Mouse (Mus musculus) kidney, adult 11 months (tissue): ENCODE measurements at regions not wholly inside any gene's neighbourhood (a gene's known extent, or its start where the extent isn't known, plus 50 kb on each side); places are given as distances from the start of the nearest gene placed in this dataset.

Source experiments
- DNase-seq: peaks from one replicate; pipeline ENCODE4 v3.0.0; 2022

DNA sequence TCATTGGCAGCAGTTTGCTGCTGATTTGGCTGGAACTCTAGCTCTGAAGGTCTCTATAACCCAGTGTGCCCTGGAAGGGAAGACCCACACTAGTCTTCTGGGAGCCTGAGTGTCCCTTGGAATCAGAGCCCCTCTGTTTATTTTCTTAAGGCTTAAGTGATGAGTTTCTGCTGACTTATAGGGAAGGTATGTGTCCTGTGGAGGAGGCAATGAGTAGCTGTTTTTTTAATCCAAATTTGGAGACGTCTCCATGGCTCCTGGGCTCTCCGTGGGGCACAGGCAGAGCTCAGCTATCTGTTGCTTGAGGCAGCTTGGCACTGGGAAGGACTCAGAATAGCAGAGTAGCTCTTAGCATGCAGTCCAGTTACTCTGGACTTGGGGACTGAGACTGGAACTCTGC, 146.4 kb downstream of the Ttc32 start:
- DNase-seq, result no peak

DNA sequence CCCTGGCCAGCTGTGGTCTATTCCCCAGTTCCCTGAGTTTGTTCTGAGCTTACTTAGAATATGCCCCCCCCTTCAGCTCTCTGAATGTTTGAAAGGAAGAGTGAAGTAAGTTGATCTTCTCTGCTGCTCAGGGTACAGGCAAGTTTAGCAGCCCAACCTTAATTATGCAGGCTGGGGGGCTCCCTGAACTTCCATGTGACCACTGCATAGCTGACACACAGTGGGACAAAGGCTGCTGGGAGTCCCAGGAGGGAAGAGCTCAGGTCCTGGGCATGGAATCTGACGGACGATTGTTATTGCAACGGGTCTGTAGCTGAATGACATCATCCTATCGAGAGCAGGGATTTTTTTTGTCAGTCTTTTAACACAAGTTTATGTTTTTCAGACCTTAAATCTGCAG, 148.8 kb downstream of the Ttc32 start:
- no peak for DNase-seq

GRCm38 (mm10) chr12:9180677-9181076, 150.9 kb downstream of the Ttc32 start:
- DNase-seq, result no peak

- DNase-seq, result peak; percentile 9
Measured at GRCm38 (mm10) chr12:9191721-9192120, 161.9 kb downstream of the Ttc32 start.

GRCm38 (mm10) chr12:9199321-9199720, 169.5 kb downstream of the Ttc32 start:
- DNase-seq, result no peak

- no peak for DNase-seq
Measured at GRCm38 (mm10) chr12:9212211-9212610, 182.4 kb downstream of the Ttc32 start.

DNA sequence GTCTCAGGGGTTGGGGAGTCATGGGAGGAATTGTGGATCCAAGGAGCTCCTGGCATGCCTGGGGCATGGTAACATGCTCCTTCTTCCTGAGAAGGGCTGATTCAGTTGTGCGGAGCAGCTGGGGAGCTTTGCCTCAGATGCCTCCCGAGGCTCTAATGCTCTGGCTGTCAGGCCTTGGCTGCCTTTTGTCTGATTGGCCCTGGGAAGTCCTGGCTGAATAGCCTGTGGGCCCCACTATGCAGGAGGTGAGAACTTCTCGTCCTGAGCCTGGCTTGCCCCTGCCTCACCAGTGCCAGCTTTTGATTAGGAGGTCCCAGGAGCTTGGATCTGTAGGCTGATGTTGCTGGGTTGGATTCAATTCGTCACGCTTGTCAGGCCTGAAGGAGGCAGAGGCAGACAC, 195.2 kb downstream of the Ttc32 start:
- DNase-seq, result no peak

DNA sequence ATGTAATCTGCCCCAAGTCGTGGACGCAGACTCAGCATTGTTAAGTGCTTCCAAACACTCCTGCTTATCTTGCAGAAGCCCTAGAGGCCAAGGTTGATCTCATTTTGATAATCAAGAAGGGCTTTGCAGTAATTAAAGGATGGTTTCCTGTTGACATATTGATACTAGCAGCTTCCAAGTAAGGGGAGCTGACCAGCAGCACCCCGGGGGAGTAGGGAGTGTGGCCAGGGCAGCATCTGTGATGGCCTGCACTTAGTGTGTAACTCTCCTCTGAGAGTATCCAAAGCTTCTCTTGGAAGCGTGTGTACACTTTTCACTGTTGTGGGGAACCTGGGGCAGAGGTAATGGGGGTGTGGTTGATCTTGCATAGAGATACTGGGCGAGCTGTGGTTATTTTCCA, 198.1 kb downstream of the Ttc32 start:
- DNase-seq, result no peak

GRCm38 (mm10) chr12:9228486-9228885, 198.7 kb downstream of the Ttc32 start:
- no peak for DNase-seq

GRCm38 (mm10) chr12:9229981-9230380, 200.2 kb downstream of the Ttc32 start:
- DNase-seq, result peak; percentile 9

DNA sequence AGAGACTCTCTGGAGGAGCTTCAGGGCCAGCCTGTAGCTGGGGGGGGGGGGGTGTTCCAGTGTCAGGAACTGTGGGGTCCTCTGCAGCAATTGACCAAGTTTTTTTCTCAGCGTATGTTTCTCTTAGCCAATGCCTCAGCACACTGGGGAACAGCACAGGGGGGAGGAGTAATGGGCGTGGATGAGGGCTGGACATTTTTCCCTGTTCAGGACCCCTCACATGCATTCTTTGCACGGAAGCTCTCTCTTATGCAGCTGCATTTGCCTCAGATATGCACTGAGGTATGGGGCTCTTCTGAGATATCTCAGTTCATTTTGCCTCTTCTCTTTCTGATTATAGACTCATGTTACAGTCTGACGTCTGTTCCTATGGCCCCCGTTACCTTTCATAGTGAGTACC, 200.8 kb downstream of the Ttc32 start:
- no peak for DNase-seq

- no peak for DNase-seq
Measured at GRCm38 (mm10) chr12:9232431-9232830, 202.6 kb downstream of the Ttc32 start.

DNA sequence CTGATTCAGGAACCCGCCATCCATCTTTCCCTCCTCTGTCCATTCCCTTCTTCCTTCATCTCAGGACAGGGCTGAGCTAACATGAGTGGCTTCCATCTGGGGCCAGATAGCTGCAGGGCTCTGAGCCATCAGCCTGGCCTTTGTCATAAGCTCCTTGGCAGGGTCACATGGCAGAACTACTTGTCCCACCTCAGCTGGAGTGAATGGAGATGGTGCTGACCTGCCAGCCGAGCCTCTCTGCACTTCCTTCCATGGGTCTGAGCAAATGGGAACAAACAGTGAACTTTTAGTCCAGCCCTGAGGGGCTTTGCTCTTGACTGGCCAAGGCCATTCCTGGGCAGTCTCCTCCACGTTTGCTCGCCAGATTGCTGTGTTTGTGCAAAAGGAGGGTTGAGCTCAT, 206.1 kb downstream of the Ttc32 start:
- no peak for DNase-seq

GRCm38 (mm10) chr12:9237538-9237937, 207.7 kb downstream of the Ttc32 start:
- no peak for DNase-seq

DNA sequence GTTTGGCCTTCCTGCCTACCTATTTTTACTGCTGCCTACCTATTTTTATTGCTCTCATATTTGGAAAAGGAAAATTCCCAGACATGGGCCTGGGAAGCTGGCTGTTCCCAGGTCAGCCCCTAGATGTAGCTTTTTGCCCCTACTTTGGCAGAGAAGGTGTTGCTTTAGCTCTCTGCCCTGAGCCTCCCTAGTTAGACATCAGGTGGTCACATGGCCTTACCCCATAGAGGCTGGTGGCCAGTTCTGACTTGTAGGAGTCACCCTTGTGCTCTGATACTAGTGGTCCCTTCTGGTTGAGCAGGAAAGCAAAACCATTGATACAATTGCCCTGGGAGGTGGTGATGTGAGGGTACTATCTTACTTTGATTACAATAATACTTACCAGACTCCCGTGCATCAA, 208.2 kb downstream of the Ttc32 start:
- no peak for DNase-seq

- DNase-seq, result no peak
Measured at GRCm38 (mm10) chr12:9247506-9247905, 217.7 kb downstream of the Ttc32 start.

DNA sequence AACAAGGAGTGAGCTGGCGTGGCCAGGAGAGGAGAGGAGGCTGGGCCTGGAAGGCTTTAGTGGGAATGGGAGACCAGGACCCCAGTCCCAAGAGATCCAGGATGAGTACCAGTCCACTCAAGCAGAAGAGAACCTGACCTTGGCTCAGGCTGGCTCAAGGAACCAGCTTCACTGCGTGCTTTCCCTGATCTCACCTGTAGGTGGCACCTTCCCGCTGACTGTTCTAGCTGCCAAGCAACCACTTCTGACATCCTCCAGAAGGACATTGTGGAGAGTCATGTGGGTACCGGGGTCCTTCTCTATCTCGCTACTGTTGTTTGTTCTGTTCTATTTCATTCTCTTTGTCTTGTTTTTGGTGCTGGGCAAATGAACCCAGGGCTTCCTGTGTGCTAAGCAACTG, 222.0 kb downstream of the Ttc32 start:
- peak; percentile 29 for DNase-seq

DNA sequence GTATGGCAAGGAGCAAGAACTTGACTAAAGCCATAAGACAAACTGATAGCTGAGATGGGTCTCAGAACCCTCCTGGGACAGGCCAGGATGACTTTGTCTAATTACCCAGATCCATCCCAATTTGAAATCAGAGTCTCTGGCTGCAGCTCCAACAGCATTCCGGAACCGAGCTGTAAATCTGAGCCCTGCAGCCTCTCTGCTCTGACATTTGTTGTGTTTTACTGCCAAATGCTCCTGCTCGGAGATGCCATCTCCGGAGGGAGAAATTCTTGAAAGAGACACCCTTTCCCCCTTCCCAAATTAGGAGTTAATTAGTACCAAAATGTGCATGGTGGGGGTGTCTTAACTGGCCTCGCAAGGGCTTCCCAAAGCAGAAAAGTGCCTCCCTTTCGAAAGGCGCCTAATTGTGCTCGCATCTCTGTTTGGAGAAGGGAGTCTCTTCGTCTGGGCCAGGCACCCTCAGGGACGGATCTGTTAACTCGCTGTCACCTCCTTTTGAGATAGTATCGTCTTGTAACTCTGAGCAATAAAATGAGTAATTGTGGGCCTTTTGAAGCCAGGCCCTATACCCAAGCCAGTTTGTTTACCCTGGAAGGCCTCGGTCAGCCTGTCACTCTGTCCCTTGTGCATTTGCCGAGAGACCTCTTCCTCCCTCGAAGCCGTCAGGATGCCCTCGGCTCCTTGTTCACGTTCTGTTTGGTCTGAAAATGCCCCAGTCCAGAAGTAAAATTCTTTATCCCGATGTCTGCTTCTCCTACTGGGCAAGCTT, 223.7 kb downstream of the Ttc32 start:
- no peak for DNase-seq

DNA sequence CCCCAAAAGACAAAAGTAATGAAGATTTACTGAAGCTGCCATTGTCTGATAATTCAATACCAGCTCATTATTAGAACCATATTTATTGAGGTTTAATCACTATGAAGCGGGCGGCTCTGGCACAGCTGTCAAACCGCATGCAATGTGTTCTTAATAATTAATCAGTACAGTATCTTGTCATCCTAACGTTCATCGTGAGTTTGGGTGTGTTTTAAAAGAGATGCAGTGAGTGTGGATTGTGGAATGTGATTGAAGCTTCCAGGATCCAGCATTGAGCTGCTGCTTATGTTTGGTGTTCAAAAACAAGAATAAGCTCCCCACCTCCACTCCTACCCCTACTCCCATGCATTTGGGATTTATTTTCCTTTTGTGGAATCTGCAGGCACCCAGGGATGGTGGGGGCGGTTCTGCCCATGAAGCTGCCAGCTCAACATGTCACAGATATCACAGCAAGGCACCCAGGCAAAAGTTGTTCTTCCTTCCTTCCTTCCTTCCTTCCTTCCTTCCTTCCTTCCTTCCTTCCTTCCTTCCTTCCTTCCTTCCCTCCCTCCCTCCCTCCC, 224.6 kb downstream of the Ttc32 start:
- no peak for DNase-seq

- no peak for DNase-seq
Measured at GRCm38 (mm10) chr12:9255661-9256486, 226.1 kb downstream of the Ttc32 start.

DNA sequence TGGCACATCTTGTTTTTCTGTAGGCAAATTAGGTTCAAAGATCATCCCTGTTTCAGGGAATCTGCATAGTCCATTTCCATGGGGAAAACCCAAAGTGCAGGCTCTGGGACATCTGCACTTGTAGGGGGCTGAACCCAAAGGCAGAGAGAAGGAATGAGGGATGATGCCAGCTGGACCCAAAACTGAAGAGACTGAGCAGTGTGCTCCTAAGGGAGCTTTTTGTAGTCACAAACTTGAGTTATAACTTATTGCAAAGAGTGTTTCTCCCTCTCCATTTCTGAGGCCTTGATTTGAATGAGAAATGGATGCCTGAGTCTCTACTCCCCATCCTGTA, 226.7 kb downstream of the Ttc32 start:
- DNase-seq, result no peak

DNA sequence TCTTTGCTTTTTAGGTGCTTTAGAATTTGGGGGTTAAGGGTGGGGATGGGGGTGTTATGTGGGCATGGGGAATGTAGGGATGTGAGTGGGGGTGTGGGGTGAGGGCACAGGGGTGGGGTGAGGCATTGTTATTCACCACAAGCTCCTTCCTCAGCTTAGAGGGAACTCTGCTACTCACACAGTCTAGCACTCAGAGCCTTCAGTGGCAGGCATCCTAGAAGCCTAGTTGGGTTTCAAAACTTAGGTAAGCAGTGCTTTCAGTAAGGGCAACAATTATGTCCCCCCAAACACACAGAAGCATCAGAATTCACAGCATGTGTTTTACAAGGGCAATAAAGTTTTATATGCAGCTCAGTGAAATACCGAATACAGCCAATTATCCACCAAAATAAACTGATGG, 228.4 kb downstream of the Ttc32 start:
- DNase-seq, result no peak

DNA sequence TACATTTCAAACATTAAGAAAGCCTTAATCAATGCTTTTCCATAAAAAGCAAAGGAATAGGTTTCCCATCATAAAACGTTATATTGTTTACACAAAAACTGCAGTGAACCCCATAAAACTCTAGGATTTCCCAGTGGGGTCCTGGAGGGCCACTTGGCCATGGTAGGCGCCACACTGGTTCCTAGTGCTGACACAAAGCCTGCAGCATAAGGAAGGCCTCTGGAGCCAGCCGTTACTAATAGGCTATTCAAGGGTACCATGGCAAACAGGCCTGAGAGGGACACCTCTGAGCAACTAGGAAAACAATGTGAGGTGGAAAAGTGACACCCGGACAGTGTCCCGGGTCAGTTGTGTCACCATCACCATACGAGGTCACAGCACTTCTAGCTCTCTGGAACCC, 231.9 kb downstream of the Ttc32 start:
- no peak for DNase-seq

DNA sequence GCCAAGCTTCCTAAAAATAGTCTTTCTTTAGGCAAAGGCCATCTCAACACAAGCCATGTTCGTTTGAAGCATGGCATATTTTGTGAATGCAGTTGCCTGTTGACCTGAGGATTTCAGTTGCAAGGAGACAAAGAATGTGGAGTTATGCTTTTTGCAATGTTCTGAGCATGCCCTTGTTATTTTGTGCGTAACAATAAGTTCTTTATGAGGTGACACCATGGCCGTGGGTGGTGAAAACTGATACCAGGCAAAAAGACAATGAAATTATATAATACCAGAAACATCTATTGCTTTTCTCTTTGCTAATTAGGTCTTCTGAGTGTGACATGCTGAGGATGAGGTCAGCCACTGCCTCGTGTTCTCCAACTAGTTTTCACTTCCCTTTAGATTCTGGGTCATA, 236.4 kb downstream of the Ttc32 start:
- no peak for DNase-seq
